Mouse (Mus musculus) leukemia stem cell, adult 10-12 weeks (primary cell): ENCODE measurements around the gene Tmem9. TPM values are rescaled to one million over a fixed set of nuclear protein-coding genes. Genes with fewer than 3 reads are reported as not detected.

Source experiments
- polyA plus RNA-seq: library from polyadenylated mRNA; stranded (reverse); fragments of >175 nt; gene quantifications from 2 replicates; pipeline ENCODE4 v1.2.3, GENCODE M21; 2012; ENCODE audit warnings: low replicate concordance

Tmem9 gene
- 39.0 and 46.4 TPM in 2 replicates for polyA plus RNA-seq

DNA sequence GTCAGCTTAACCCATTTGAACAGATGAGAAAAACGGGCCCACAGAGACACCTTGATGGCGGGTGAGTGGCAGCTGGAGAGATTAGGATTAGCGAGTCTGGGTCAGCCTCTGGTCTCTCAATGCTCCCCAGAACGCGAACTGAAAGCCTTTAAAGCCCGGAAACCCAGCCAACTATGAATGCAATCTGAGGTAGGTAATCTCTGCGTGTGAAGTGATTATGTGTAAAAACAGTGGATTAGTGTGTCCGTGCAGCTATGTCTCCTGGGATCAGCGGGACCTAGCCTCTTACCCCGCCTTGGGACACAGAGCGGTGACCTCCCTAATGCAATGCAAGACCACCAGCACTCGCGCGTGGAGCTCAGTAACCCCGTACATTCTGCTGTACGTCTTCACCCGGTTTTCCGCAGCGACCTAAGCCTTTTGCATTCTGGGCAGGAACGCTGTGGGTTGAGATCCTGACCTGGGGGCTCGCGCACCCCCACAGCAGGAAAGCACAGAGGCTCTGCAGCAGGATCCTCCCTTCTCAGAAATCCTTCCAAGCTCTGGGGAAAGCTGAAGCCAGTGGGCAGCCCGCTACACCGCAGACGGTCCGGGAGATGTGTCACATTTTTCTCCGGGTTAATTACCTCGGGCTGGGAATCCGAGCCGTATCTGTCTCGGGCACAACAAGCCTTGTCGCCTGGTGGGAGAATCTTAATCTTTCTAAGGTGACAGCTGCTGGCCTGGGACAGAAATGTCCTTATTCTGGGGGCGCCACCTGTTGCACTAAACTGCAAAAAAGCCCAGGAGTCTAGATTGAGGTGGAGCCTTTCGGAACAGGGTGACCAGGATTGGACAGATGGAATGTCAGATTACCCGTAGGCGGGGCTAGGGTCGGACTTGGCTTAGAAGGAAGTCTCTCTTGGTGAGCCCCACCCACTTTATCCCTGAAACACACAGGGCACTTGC, at the start of gene Tmem9:
Gene Tmem9, plus strand, starts transcription at position 940 of the 948 bp plus-strand sequence.

GRCm38 (mm10) chr1:136006292-136006748, 1.6 kb upstream of the Tmem9 start, which contains the start of gene Igfn1:
Gene Igfn1, minus strand, starts transcription at chr1:136006342.

GRCm38 (mm10) chr1:136050312-136051012, 42.5 kb downstream of the Tmem9 start, which contains the start of gene Ascl5:
Gene Ascl5, plus strand, starts transcription at chr1:136050804.

DNA sequence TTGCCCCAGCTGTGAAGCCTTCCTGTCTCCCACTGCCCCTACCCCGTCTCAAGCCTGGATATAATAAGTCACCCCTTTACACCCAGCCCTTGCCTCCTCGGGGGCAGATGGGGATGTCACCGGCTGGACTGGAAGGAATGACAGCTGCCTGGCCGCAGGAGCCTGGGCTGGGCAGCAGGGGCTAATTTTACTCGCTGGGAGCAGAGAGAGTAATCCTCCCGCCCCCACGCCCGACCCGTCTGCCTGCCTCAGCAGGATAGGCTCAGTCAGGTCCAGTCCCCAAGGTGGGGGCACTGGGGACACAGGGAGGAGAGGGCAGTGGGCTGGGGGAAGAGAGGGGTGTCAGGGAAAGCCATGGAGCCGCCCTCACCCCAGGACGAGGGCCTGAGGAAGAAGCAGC, 44.6 kb downstream of the Tmem9 start, which contains the start of gene Cacna1s:
Gene Cacna1s, plus strand, starts transcription at position 204 of the 400 bp plus-strand sequence.

Other genes starting within 250 kb of the Tmem9 start
- gene Phlda3, start 242.0 kb upstream of the Tmem9 start, polyA plus RNA-seq: 17.3 and 22.3 TPM in 2 replicates
- 0.20 TPM in 1 of 2 replicates, not detected in the other for gene Tnni1, start 228.7 kb upstream of the Tmem9 start, polyA plus RNA-seq
- 1.2 and 1.4 TPM in 2 replicates for gene Lad1, start 189.6 kb upstream of the Tmem9 start, polyA plus RNA-seq
- not detected in 2 replicates for gene Tnnt2, start 171.8 kb upstream of the Tmem9 start, polyA plus RNA-seq
- not detected in 2 replicates for gene Pkp1, start 88.9 kb upstream of the Tmem9 start, polyA plus RNA-seq
- not detected in 2 replicates for gene Igfn1, start 1.8 kb upstream of the Tmem9 start, polyA plus RNA-seq
- 1.6 TPM in 1 of 2 replicates, not detected in the other for gene Ascl5, start 42.7 kb downstream of the Tmem9 start, polyA plus RNA-seq
- gene Cacna1s, start 44.6 kb downstream of the Tmem9 start, polyA plus RNA-seq: 1.9 and 7.0 TPM in 2 replicates
- 14.5 and 25.5 TPM in 2 replicates for gene Kif21b, start 123.2 kb downstream of the Tmem9 start, polyA plus RNA-seq
- not detected in 2 replicates for gene Mroh3, start 204.7 kb downstream of the Tmem9 start, polyA plus RNA-seq
- gene Inava, start 226.1 kb downstream of the Tmem9 start, polyA plus RNA-seq: 0.07 and 0.43 TPM in 2 replicates